Mouse (Mus musculus): ENCODE results near the gene Dynlrb1. TPM values are rescaled to one million over a fixed set of nuclear protein-coding genes. Genes with fewer than 3 reads are reported as not detected.

Gene Dynlrb1
- total and polyA plus RNA-seq, 2 experiments from 2014 or later = 310 to 790 TPM

DNA sequence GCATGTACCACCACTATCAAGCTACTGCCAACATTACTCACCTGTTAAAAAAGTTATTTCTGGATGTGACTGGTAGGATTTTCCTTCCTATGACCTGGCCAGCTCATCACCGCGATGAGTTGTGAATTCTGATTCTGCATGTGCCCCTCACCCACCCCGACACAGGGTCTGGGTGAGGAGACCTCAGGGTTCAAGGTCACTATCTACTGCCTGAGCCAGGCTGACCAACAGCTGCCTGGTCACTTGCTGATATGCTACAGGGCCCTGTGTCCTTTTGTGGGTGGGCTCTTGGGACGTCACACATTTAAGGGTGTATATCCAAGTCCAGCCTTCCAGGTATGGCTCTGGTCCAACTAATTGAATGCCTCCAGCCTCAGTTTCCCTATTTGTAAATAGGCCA is 42.8 kb downstream of the Dynlrb1 start:
- no peak for TF ChIP-seq CTCF (IDR thresholded peaks at IDR 0.05; ENCODE audit: low read depth)
- ATAC-seq (no peak), DNase-seq (no peak)
- Histone ChIP-seq H3K4me1 (ENCODE audit: insufficient read depth) (no peaks in the 10 kb centered on the region), H3K9me3 (ENCODE audit: low read length) (no peaks in the 10 kb centered on the region), H3K36me3 (ENCODE audit: insufficient read depth) (peaks cover 34% of the 10 kb centered on the region; the same call in 1 of the 2 replicates), H3K27me3 (ENCODE audit: insufficient read depth, low read length) (no peaks in the 10 kb centered on the region), H3K27ac (ENCODE audit: low read depth, low read length) (no peak overlapping the region), H3K4me3 (ENCODE audit: low read depth, low read length) (no peak overlapping the region), H3K4me2 (ENCODE audit: low read depth) (no peak overlapping the region), H3K9ac (no peak overlapping the region)
- 93% methylated on average over 4 of the region's 4 CpGs for WGBS

- ATAC-seq (no peak), DNase-seq (no peak)
- Histone ChIP-seq H3K4me2 (ENCODE audit: low read depth) (no peak overlapping the region), H3K36me3 (ENCODE audit: insufficient read depth) (peaks cover 39% of the 10 kb centered on the region; the same call in 1 of the 2 replicates), H3K4me1 (ENCODE audit: insufficient read depth) (no peaks in the 10 kb centered on the region), H3K9me3 (ENCODE audit: low read length) (no peaks in the 10 kb centered on the region), H3K9ac (no peak overlapping the region), H3K27ac (ENCODE audit: low read depth, low read length) (no peak overlapping the region), H3K27me3 (ENCODE audit: insufficient read depth, low read length) (no peaks in the 10 kb centered on the region), H3K4me3 (ENCODE audit: low read depth, low read length) (no peak overlapping the region)
- no peak for TF ChIP-seq CTCF (IDR thresholded peaks at IDR 0.05; ENCODE audit: low read depth)
- 78% methylated on average over 2 of the region's 2 CpGs for WGBS
Measured at GRCm38 (mm10) chr2:155280116-155280515, 43.8 kb downstream of the Dynlrb1 start.

- Histone ChIP-seq H3K9ac (no peak overlapping the region), H3K27me3 (ENCODE audit: insufficient read depth, low read length) (no peaks in the 10 kb centered on the region), H3K36me3 (ENCODE audit: insufficient read depth) (peaks cover 27% of the 10 kb centered on the region; the same call in 1 of the 2 replicates), H3K27ac (ENCODE audit: low read depth, low read length) (no peak overlapping the region), H3K4me1 (ENCODE audit: insufficient read depth) (no peaks in the 10 kb centered on the region), H3K4me3 (ENCODE audit: low read depth, low read length) (no peak overlapping the region), H3K4me2 (ENCODE audit: low read depth) (no peak overlapping the region), H3K9me3 (ENCODE audit: low read length) (no peaks in the 10 kb centered on the region)
- no peak for ATAC-seq
- no peak for DNase-seq
- WGBS = 82% methylated on average over 4 of the region's 4 CpGs
- no peak for TF ChIP-seq CTCF (IDR thresholded peaks at IDR 0.05; ENCODE audit: low read depth)
Measured at GRCm38 (mm10) chr2:155283793-155284192, 47.5 kb downstream of the Dynlrb1 start.

- no peak for ATAC-seq
- H3K9ac ChIP-seq = no peak overlapping the region
- DNase-seq = no peak
- H3K27me3 ChIP-seq (ENCODE audit: insufficient read depth, low read length) = no peaks in the 10 kb centered on the region
- H3K27ac ChIP-seq (ENCODE audit: low read depth, low read length) = no peak overlapping the region
- H3K4me1 ChIP-seq (ENCODE audit: insufficient read depth) = no peaks in the 10 kb centered on the region
- WGBS = 85% methylated on average over 7 of the region's 7 CpGs
- no peak overlapping the region for H3K4me3 ChIP-seq (ENCODE audit: low read depth, low read length)
- H3K4me2 ChIP-seq (ENCODE audit: low read depth) = no peak overlapping the region
- no peaks in the 10 kb centered on the region for H3K9me3 ChIP-seq (ENCODE audit: low read length)
- peaks cover 19% of the 10 kb centered on the region; the same call in 1 of the 2 replicates for H3K36me3 ChIP-seq (ENCODE audit: insufficient read depth)
- no peak for TF ChIP-seq CTCF (IDR thresholded peaks at IDR 0.05; ENCODE audit: low read depth)
Measured at GRCm38 (mm10) chr2:155284647-155285046, 48.3 kb downstream of the Dynlrb1 start.

- Histone ChIP-seq H3K4me1 (ENCODE audit: insufficient read depth) (no peaks in the 10 kb centered on the region), H3K27ac (ENCODE audit: low read depth, low read length) (no peak overlapping the region), H3K9me3 (ENCODE audit: low read length) (no peaks in the 10 kb centered on the region), H3K36me3 (ENCODE audit: insufficient read depth) (peaks cover 22% of the 10 kb centered on the region), H3K4me3 (ENCODE audit: low read depth, low read length) (no peak overlapping the region), H3K4me2 (ENCODE audit: low read depth) (no peak overlapping the region), H3K9ac (no peak overlapping the region), H3K27me3 (ENCODE audit: insufficient read depth, low read length) (no peaks in the 10 kb centered on the region)
- WGBS = 69% methylated on average over 6 of the region's 6 CpGs
- TF ChIP-seq CTCF (IDR thresholded peaks at IDR 0.05; ENCODE audit: low read depth) = no peak
- DNase-seq (no peak), ATAC-seq (no peak)
Measured at GRCm38 (mm10) chr2:155285744-155286143, 49.4 kb downstream of the Dynlrb1 start.

- Histone ChIP-seq H3K27me3 (ENCODE audit: insufficient read depth, low read length) (no peaks in the 10 kb centered on the region), H3K9ac (no peak overlapping the region), H3K9me3 (ENCODE audit: low read length) (no peaks in the 10 kb centered on the region), H3K4me2 (ENCODE audit: low read depth) (no peak overlapping the region), H3K4me3 (ENCODE audit: low read depth, low read length) (no peak overlapping the region), H3K4me1 (ENCODE audit: insufficient read depth) (no peaks in the 10 kb centered on the region), H3K36me3 (ENCODE audit: insufficient read depth) (peaks cover 33% of the 10 kb centered on the region), H3K27ac (ENCODE audit: low read depth, low read length) (no peak overlapping the region)
- no peak for DNase-seq
- ATAC-seq = no peak
- no peak for TF ChIP-seq CTCF (IDR thresholded peaks at IDR 0.05; ENCODE audit: low read depth)
- 88% methylated on average over 4 of the region's 4 CpGs for WGBS
Measured at GRCm38 (mm10) chr2:155287456-155288250, 51.3 kb downstream of the Dynlrb1 start.

DNA sequence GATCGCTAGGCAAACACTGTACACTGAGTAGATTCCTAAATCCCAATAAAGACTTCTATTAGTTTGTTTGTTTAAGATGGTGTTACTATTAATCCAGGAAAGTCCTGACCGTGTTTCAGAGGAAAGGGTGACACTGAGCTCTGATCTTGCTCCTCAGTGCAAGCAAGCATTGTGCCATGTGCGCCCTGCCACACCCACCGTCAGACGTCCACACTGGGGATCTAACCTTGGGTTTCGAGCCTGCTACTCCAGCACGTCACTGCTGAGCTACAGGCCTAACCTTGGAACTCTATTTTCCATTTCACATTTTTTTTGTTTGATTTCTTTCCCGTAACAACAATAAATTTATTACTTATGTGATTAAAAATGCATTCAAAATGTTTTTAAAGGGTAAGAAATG is 53.7 kb downstream of the Dynlrb1 start:
- Histone ChIP-seq H3K27me3 (ENCODE audit: insufficient read depth, low read length) (no peaks in the 10 kb centered on the region), H3K9ac (no peak overlapping the region), H3K36me3 (ENCODE audit: insufficient read depth) (peaks cover 44% of the 10 kb centered on the region), H3K9me3 (ENCODE audit: low read length) (no peaks in the 10 kb centered on the region), H3K4me2 (ENCODE audit: low read depth) (no peak overlapping the region), H3K4me3 (ENCODE audit: low read depth, low read length) (no peak overlapping the region), H3K27ac (ENCODE audit: low read depth, low read length) (no peak overlapping the region), H3K4me1 (ENCODE audit: insufficient read depth) (no peaks in the 10 kb centered on the region)
- no peak for ATAC-seq
- 90% methylated on average over 8 of the region's 8 CpGs for WGBS
- no peak for TF ChIP-seq CTCF (IDR thresholded peaks at IDR 0.05; ENCODE audit: low read depth)
- DNase-seq = no peak
